Mouse (Mus musculus): ENCODE data around the gene Gm10959. TPM values are rescaled to one million over a fixed set of nuclear protein-coding genes. Genes with fewer than 3 reads are reported as not detected.
A peak's percentile ranks its signal among the peaks of the same experiment; 100 is the strongest.

Gm10959 gene
- polyA plus RNA-seq, 1 experiment: not detected

- no peaks in the 10 kb centered on the region for H3K4me1 ChIP-seq (ENCODE audit: control insufficient read depth, insufficient read depth, low read length)
- H3K36me3 ChIP-seq (ENCODE audit: control insufficient read depth, insufficient read depth, low read length): peaks cover 4% of the 10 kb centered on the region; the same call in 1 of the 2 replicates
- DNase-seq: no peak
- no peak overlapping the region for H3K27ac ChIP-seq (ENCODE audit: insufficient read depth, low read depth, low read length)
- TF ChIP-seq POLR2A (IDR thresholded peaks at IDR 0.05; ENCODE audit: low read depth, low read length) (no peak), CTCF (conservative IDR thresholded peaks at IDR 0.05; ENCODE audit: insufficient read depth, insufficient read length, low read depth, low read length) (no peak)
- WGBS: 91% methylated on average over 1 of the region's 1 CpGs
- no peaks in the 10 kb centered on the region for H3K27me3 ChIP-seq (replicated peaks; ENCODE audit: control insufficient read depth, insufficient read depth, low read length)
- H3K4me3 ChIP-seq (ENCODE audit: insufficient read depth, low read depth, low read length): no peak overlapping the region
These were observed 13.3 kb upstream of the Gm10959 start for GRCm38 (mm10) chr3:122932466-122932865.

- no peaks in the 10 kb centered on the region for H3K4me1 ChIP-seq (ENCODE audit: control insufficient read depth, insufficient read depth, low read length)
- TF ChIP-seq CTCF (conservative IDR thresholded peaks at IDR 0.05; ENCODE audit: insufficient read depth, insufficient read length, low read depth, low read length): no peak
- no peak for TF ChIP-seq POLR2A (IDR thresholded peaks at IDR 0.05; ENCODE audit: low read depth, low read length)
- H3K4me3 ChIP-seq (ENCODE audit: insufficient read depth, low read depth, low read length): no peak overlapping the region
- no peaks in the 10 kb centered on the region for H3K27me3 ChIP-seq (replicated peaks; ENCODE audit: control insufficient read depth, insufficient read depth, low read length)
- no peaks in the 10 kb centered on the region for H3K36me3 ChIP-seq (ENCODE audit: control insufficient read depth, insufficient read depth, low read length)
- no peak overlapping the region for H3K27ac ChIP-seq (ENCODE audit: insufficient read depth, low read depth, low read length)
- 90% methylated on average over 6 of the region's 6 CpGs for WGBS
- no peak for DNase-seq
These were observed 10.6 kb upstream of the Gm10959 start for GRCm38 (mm10) chr3:122929723-122930122.

- Histone ChIP-seq H3K36me3 (ENCODE audit: control insufficient read depth, insufficient read depth, low read length) (no peaks in the 10 kb centered on the region), H3K4me1 (ENCODE audit: control insufficient read depth, insufficient read depth, low read length) (peaks cover 11% of the 10 kb centered on the region), H3K27me3 (replicated peaks; ENCODE audit: control insufficient read depth, insufficient read depth, low read length) (no peaks in the 10 kb centered on the region), H3K4me3 (ENCODE audit: insufficient read depth, low read depth, low read length) (peak within 1 kb of the TSS; percentile 88), H3K27ac (ENCODE audit: insufficient read depth, low read depth, low read length) (peak within 1 kb of the TSS; percentile 68)
- TF ChIP-seq CTCF (conservative IDR thresholded peaks at IDR 0.05; ENCODE audit: insufficient read depth, insufficient read length, low read depth, low read length) (peak; percentile 48; the same call in 1 of the 2 replicates), POLR2A (IDR thresholded peaks at IDR 0.05; ENCODE audit: low read depth, low read length) (peak; percentile 57)
- peak; percentile 98 for DNase-seq
- under 1% methylated on average over 68 of the region's 68 CpGs for WGBS
These were observed 5.1 kb upstream of the Gm10959 start, which contains the start of gene 1810037I17Rik for GRCm38 (mm10) chr3:122924009-122924914. Gene 1810037I17Rik (plus strand): TSS chr3:122924203.

- Histone ChIP-seq H3K4me3 (ENCODE audit: insufficient read depth, low read depth, low read length) (no peak overlapping the region), H3K27ac (ENCODE audit: insufficient read depth, low read depth, low read length) (peak overlapping the region; percentile 16; the same call in 1 of the 2 replicates), H3K36me3 (ENCODE audit: control insufficient read depth, insufficient read depth, low read length) (no peaks in the 10 kb centered on the region), H3K27me3 (replicated peaks; ENCODE audit: control insufficient read depth, insufficient read depth, low read length) (no peaks in the 10 kb centered on the region), H3K4me1 (ENCODE audit: control insufficient read depth, insufficient read depth, low read length) (peaks cover 11% of the 10 kb centered on the region)
- TF ChIP-seq CTCF (conservative IDR thresholded peaks at IDR 0.05; ENCODE audit: insufficient read depth, insufficient read length, low read depth, low read length) (no peak), POLR2A (IDR thresholded peaks at IDR 0.05; ENCODE audit: low read depth, low read length) (no peak)
- 74% methylated on average over 7 of the region's 7 CpGs for WGBS
- no peak for DNase-seq
These were observed 4.0 kb upstream of the Gm10959 start for GRCm38 (mm10) chr3:122923147-122923546.

GRCm38 (mm10) chr3:122921676-122922527 lies 2.7 kb upstream of the Gm10959 start:
- Histone ChIP-seq H3K4me1 (ENCODE audit: control insufficient read depth, insufficient read depth, low read length) (peaks cover 11% of the 10 kb centered on the region), H3K27me3 (replicated peaks; ENCODE audit: control insufficient read depth, insufficient read depth, low read length) (no peaks in the 10 kb centered on the region), H3K36me3 (ENCODE audit: control insufficient read depth, insufficient read depth, low read length) (no peaks in the 10 kb centered on the region), H3K27ac (ENCODE audit: insufficient read depth, low read depth, low read length) (peak overlapping the region; percentile 83; the same call in 1 of the 2 replicates), H3K4me3 (ENCODE audit: insufficient read depth, low read depth, low read length) (no peak overlapping the region)
- 37% methylated on average over 8 of the region's 8 CpGs for WGBS
- peak; percentile 76 for DNase-seq
- TF ChIP-seq POLR2A (IDR thresholded peaks at IDR 0.05; ENCODE audit: low read depth, low read length) (no peak), CTCF (conservative IDR thresholded peaks at IDR 0.05; ENCODE audit: insufficient read depth, insufficient read length, low read depth, low read length) (no peak)

- Histone ChIP-seq H3K27me3 (replicated peaks; ENCODE audit: control insufficient read depth, insufficient read depth, low read length) (no peaks in the 10 kb centered on the region), H3K27ac (ENCODE audit: insufficient read depth, low read depth, low read length) (peak overlapping the region; percentile 35; the same call in 1 of the 2 replicates), H3K4me1 (ENCODE audit: control insufficient read depth, insufficient read depth, low read length) (peaks cover 11% of the 10 kb centered on the region), H3K36me3 (ENCODE audit: control insufficient read depth, insufficient read depth, low read length) (no peaks in the 10 kb centered on the region), H3K4me3 (ENCODE audit: insufficient read depth, low read depth, low read length) (no peak overlapping the region)
- DNase-seq: no peak
- 66% methylated on average over 8 of the region's 8 CpGs for WGBS
- TF ChIP-seq CTCF (conservative IDR thresholded peaks at IDR 0.05; ENCODE audit: insufficient read depth, insufficient read length, low read depth, low read length) (no peak), POLR2A (IDR thresholded peaks at IDR 0.05; ENCODE audit: low read depth, low read length) (no peak)
These were observed 1.6 kb upstream of the Gm10959 start for GRCm38 (mm10) chr3:122920572-122921435.
